Mouse (Mus musculus) stomach, embryonic 14.5 days (tissue): ENCODE data around the gene Dnah3. TPM values are rescaled to one million over a fixed set of nuclear protein-coding genes. Genes with fewer than 3 reads are reported as not detected.

Experiments used
- polyA plus RNA-seq: library from polyadenylated mRNA; unstranded; fragments of >200 nt; fragmentation: Nextera tagmentation; extraction: Ambion mirVana; gene quantifications from 2 replicates; pipeline ENCODE4 v1.2.1, GENCODE M21; 2014

Gene Dnah3
- polyA plus RNA-seq, 1 experiment from 2014 or later, result 0.23 TPM

Other genes with a start within 250 kb of the Dnah3 start
- gene Lyrm1, start 199.4 kb downstream of the Dnah3 start, polyA plus RNA-seq, result 8.6 and 10.7 TPM in 2 replicates
- gene Dcun1d3, start 199.0 kb downstream of the Dnah3 start, polyA plus RNA-seq, result 5.5 and 8.4 TPM in 2 replicates
- 33.9 and 37.2 TPM in 2 replicates for gene Tmem159, start 7.1 kb upstream of the Dnah3 start, polyA plus RNA-seq
- gene Zp2, start 50.0 kb upstream of the Dnah3 start, polyA plus RNA-seq, result not detected in 2 replicates
- 0.63 TPM in 1 of 2 replicates, not detected in the other for gene Anks4b, start 78.6 kb upstream of the Dnah3 start, polyA plus RNA-seq
- 8.9 and 9.3 TPM in 2 replicates for gene Crym, start 106.8 kb upstream of the Dnah3 start, polyA plus RNA-seq
- not detected in 2 replicates for gene Abca14, start 108.7 kb upstream of the Dnah3 start, polyA plus RNA-seq
- not detected in 2 replicates for gene Abca15, start 233.4 kb upstream of the Dnah3 start, polyA plus RNA-seq